Mouse (Mus musculus) lung, postnatal 0 days (tissue): ENCODE data around the gene Smpdl3a.

ENCODE experiments used
- CTCF ChIP-seq: IDR thresholded peaks from 2 replicates; pipeline ENCODE4 v1.5.1; 2016; ENCODE audit warnings: antibody characterized with exemption, mild to moderate bottlenecking
- EP300 ChIP-seq: IDR thresholded peaks from 2 replicates; pipeline ENCODE4 v1.6.1; 2016; ENCODE audit warnings: antibody characterized with exemption, mild to moderate bottlenecking, control low read depth

DNA sequence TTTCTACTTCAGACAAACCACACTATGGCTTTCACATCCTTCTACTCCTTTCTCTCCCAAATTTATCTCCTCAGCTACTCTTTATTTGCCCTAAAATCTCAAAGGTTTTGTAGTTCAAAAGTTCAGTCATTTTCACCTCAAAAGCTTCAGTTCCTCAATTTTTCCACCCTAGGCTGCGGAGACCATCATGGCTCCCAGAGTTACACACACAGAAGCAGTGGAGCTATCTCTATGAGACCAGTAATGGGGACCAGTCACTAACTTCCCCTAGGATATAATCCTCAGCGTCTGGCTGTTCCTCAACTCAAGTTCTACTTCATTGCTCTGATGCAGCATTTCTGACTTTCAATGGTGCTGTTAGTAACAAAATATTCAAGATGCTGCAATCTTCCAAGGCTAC is 35.1 kb upstream of the Smpdl3a start:
- no peak for TF ChIP-seq CTCF
- no peak for TF ChIP-seq EP300
